Mouse (Mus musculus): ENCODE data around the gene Lman2l.

GRCm38 (mm10) chr1:36444471-36445464 lies at the start of gene Lman2l:
- no peak; the same call in 1 of the 2 replicates for TF ChIP-seq CTCF (IDR thresholded peaks at IDR 0.05; ENCODE audit: low read depth)
- TF ChIP-seq EP300 (IDR thresholded peaks at IDR 0.05; ENCODE audit: low read depth): no peak
